Mouse (Mus musculus) ES-Bruce4 (cell line): Measurements from ENCODE around the gene Hdc. TPM values are rescaled to one million over a fixed set of nuclear protein-coding genes. Genes with fewer than 3 reads are reported as not detected.

Source experiments
- H3K27ac ChIP-seq: 2 replicates; pipeline ENCODE4 v1.5.1; 2012; ENCODE audit warnings: low read length, inconsistent platforms; ENCODE audit not compliant: insufficient read depth
- H3K27me3 ChIP-seq: 2 replicates; pipeline ENCODE4 v1.6.1; 2012; ENCODE audit warnings: mild to moderate bottlenecking, low read length, inconsistent platforms; ENCODE audit not compliant: control insufficient read depth, poor library complexity, insufficient read depth, severe bottlenecking
- H3K36me3 ChIP-seq: 2 replicates; pipeline ENCODE4 v1.6.1; 2012; ENCODE audit warnings: inconsistent platforms, mild to moderate bottlenecking, low read length, moderate library complexity; ENCODE audit not compliant: control insufficient read depth, poor library complexity, insufficient read depth, severe bottlenecking
- H3K4me1 ChIP-seq: one replicate; pipeline ENCODE4 v1.8.1; 2011; ENCODE audit warnings: low read length; ENCODE audit not compliant: control insufficient read depth, insufficient read depth
- H3K4me3 ChIP-seq: 2 replicates; pipeline ENCODE4 v1.5.1; 2011; ENCODE audit warnings: low read depth, mild to moderate bottlenecking, low read length
- H3K9ac ChIP-seq: 2 replicates; pipeline ENCODE4 v1.6.1; 2012; ENCODE audit warnings: low read depth, mild to moderate bottlenecking, inconsistent platforms; ENCODE audit not compliant: poor library complexity, severe bottlenecking
- H3K9me3 ChIP-seq: replicated peaks from 2 replicates; pipeline ENCODE4 v1.6.1; 2012; ENCODE audit warnings: mild to moderate bottlenecking, low read length, inconsistent platforms; ENCODE audit not compliant: control insufficient read depth, poor library complexity, insufficient read depth, severe bottlenecking
- CTCF ChIP-seq: IDR thresholded peaks from one replicate; pipeline ENCODE4 v1.8.1; 2011; ENCODE audit warnings: low read depth, low read length
- EP300 ChIP-seq: IDR thresholded peaks from 2 replicates; pipeline ENCODE4 v1.6.1; 2011; ENCODE audit warnings: low read depth, low read length; ENCODE audit not compliant: insufficient read depth
- POLR2A ChIP-seq: IDR thresholded peaks from one replicate; pipeline ENCODE4 v1.8.1; 2011; ENCODE audit warnings: low read length; ENCODE audit not compliant: insufficient read depth
- polyA plus RNA-seq: library from polyadenylated mRNA; stranded (reverse); fragments of >200 nt; gene quantifications from 2 replicates; pipeline ENCODE4 v1.2.4, GENCODE M21; 2011; ENCODE audit warnings: low read depth; ENCODE audit not compliant: missing spikeins, insufficient read depth, insufficient read length

Gene Hdc
- not detected in 2 replicates for polyA plus RNA-seq

DNA sequence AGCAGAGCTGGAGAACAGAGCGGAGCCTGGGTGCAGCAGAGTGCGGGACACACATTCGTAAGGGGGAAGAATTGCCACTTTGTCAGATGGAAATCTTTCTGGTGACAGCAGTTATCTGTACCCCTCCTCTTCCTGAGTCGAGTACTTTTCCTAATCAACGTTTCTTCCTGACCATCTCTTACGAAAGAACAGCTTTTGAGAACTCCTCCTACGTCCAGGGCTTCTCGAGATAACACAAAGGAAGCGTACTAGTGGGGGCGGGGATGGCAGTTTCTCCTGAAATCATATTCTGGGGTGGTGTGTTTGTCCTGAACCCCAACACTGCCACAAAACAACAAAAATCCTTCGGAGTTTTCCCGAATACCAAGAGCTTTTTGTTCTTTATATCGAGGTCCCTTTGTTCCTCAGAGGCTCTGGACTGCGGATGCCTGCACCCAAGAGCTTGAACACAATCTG, at the start of gene Hdc:
Hdc (minus strand) TSS at position 51 of the 456 bp plus-strand sequence.
- TF ChIP-seq POLR2A (no peak), CTCF (no peak), EP300 (no peak)
- Histone ChIP-seq H3K27ac (no peak within 1 kb of the TSS), H3K9me3 (no peaks in the 10 kb centered on the region), H3K36me3 (no peaks in the 10 kb centered on the region), H3K4me3 (no peak within 1 kb of the TSS), H3K4me1 (peaks cover 2% of the 10 kb centered on the region), H3K9ac (peak within 1 kb of the TSS; percentile 30; the same call in 1 of the 2 replicates), H3K27me3 (no peaks in the 10 kb centered on the region)

DNA sequence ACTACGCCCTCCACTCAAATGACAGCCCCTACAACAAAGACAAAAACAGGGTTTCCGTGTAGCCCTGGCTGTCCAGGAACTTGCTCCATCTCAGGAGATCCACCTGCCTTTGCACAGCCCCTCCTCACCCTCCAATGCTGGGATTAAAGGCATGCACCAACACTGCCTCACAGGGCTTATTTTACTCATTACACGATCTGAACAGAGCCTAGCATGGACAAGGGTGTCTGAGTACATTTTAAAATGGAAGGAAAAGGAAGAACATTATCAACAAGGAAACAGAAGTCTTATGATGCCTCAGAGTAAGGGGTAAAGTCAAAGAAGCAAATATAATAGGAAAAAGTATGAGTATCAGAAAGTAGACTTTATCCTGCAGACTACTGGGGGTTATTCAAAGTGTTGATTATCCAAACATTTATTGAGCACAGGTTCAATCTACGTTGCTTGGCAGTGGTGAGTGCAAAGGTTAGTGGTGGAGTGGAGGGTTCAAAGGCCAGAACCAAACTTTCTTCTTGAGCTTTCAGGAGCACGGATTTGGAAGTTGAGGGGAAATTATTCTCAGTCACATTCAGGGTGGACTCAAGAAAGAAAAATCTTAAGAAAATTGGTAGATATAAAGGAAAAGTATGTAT, 49.6 kb upstream of the Hdc start:
- TF ChIP-seq EP300 (no peak), POLR2A (no peak), CTCF (no peak)
- H3K4me3 ChIP-seq = no peak overlapping the region

DNA sequence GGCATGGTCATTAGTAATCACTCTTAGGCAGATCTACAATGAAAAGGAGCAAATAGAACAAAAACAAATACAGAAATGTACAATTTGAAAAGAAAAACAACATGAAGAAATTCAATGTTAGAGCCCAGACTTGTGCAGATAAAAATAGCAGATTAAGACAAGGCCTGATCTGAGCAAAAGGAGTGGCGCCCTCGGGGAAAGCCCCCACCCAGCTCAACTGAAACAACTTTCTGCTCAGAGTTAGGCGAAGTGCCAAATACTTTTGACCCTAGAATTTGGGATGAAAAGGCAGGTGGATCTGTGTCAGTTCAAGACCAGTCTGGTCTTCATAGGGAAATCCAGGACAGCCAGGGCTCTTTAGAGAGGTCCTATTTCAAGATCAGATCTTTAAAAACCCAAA, 46.9 kb upstream of the Hdc start:
- no peak overlapping the region for H3K9ac ChIP-seq
- no peak overlapping the region for H3K27ac ChIP-seq

More for the DNA sequence above, 49.6 kb upstream of the Hdc start:
- H3K9ac ChIP-seq = no peak overlapping the region
- no peaks in the 10 kb centered on the region for H3K27me3 ChIP-seq
- no peaks in the 10 kb centered on the region for H3K9me3 ChIP-seq
- H3K36me3 ChIP-seq = peaks cover 2% of the 10 kb centered on the region; the same call in 1 of the 2 replicates
- no peaks in the 10 kb centered on the region for H3K4me1 ChIP-seq
- no peak overlapping the region for H3K27ac ChIP-seq

DNA sequence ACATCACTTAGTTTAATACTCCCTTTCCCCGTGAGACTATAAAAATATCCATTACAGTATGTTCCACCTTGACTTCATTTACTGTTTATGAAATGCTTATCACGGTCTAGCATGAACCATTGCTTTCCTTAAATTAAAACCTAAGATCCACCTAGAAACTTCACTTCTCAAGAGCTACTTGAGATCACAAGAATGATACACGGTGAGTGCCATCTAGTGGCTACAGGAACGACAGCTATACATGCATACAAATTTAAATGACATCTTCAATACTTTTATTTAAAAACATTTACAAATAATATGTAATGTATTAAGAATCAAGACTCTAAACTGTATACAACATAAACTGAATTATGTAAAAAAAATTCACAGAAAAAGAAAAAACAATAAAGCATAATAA, 44.4 kb upstream of the Hdc start:
- H3K4me1 ChIP-seq = no peaks in the 10 kb centered on the region
- no peak overlapping the region for H3K4me3 ChIP-seq
- TF ChIP-seq EP300 (no peak), CTCF (no peak), POLR2A (no peak)
- H3K27ac ChIP-seq = no peak overlapping the region
- no peaks in the 10 kb centered on the region for H3K27me3 ChIP-seq
- H3K9ac ChIP-seq = no peak overlapping the region
- H3K36me3 ChIP-seq = 0 out of 2 replicates have a peak, but pooled peaks cover 2% of the 10 kb centered on the region
- no peaks in the 10 kb centered on the region for H3K9me3 ChIP-seq

More for the DNA sequence above, 46.9 kb upstream of the Hdc start:
- Histone ChIP-seq H3K27me3 (no peaks in the 10 kb centered on the region), H3K9me3 (no peaks in the 10 kb centered on the region), H3K4me3 (no peak overlapping the region), H3K4me1 (no peaks in the 10 kb centered on the region), H3K36me3 (0 out of 2 replicates have a peak, but pooled peaks cover 2% of the 10 kb centered on the region)
- no peak for TF ChIP-seq EP300
- TF ChIP-seq CTCF = no peak
- TF ChIP-seq POLR2A = no peak

DNA sequence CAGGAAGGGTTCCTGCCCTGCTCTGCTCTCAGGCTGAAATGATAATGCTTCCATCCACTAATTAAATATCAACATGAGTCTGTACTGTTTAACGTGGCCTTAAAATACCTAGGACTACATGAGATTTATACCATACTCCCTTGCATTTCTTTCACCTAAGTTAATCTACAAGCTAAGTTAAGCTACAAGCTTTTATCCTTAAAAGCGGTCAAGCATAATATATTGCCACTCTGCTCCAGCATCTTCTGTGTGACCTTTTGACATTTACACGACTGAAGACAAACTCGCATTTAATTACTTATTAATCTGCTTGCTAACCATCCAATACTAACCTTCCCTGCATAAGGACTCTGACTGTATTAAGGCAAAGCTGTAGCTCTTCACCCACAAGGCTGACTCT, 33.8 kb upstream of the Hdc start:
- no peaks in the 10 kb centered on the region for H3K4me1 ChIP-seq
- TF ChIP-seq POLR2A (no peak), CTCF (no peak), EP300 (no peak)
- no peaks in the 10 kb centered on the region for H3K9me3 ChIP-seq
- peaks cover 33% of the 10 kb centered on the region for H3K36me3 ChIP-seq
- no peak overlapping the region for H3K4me3 ChIP-seq
- no peak overlapping the region for H3K27ac ChIP-seq
- no peak overlapping the region for H3K9ac ChIP-seq
- no peaks in the 10 kb centered on the region for H3K27me3 ChIP-seq

DNA sequence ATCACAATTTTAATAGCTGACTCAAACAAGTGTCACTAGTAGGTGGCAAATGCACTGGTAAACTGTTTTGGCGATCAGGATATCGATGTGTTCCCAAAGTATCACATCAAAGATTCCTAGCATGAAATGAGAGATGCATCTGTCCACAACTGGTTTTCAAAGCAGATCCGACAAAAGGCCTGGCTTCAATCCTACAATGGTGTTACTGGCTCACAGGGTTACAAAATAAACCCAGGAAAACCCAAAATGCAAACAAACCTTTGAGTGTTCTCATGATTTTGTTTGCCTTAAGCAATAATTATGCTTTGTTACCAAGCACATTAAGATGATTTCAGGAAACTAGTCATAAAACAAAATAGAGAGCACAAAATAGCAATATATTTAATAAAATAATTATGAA, 28.7 kb upstream of the Hdc start:
- TF ChIP-seq EP300 (no peak), POLR2A (no peak)
- Histone ChIP-seq H3K36me3 (peaks cover 38% of the 10 kb centered on the region), H3K9me3 (no peaks in the 10 kb centered on the region), H3K27ac (no peak overlapping the region), H3K27me3 (no peaks in the 10 kb centered on the region), H3K9ac (no peak overlapping the region), H3K4me1 (no peaks in the 10 kb centered on the region), H3K4me3 (no peak overlapping the region)
